Mouse (Mus musculus) layer of hippocampus, adult 18-20 months (tissue): ENCODE results near the gene Cnnm4. TPM values are rescaled to one million over a fixed set of nuclear protein-coding genes. Genes with fewer than 3 reads are reported as not detected.

Source experiments
- microRNA-seq, 2 experiments: library from miRNA; unstranded; fragments of <30 nt; microRNA quantifications; one replicate each; pipeline ENCODE4 v1.2.0; 2021
- total RNA-seq, 2 experiments: library from RNA; stranded (reverse); gene quantifications; 2 replicates each; pipeline ENCODE4 v1.2.3; 2021

The Cnnm4 gene
- total RNA-seq, 2 experiments from 2014 or later: 15.6 to 16.6 TPM

Small RNAs within 50 kb of the gene (microRNA-seq; reads per million reads assigned to microRNA genes)
- 0 reads per million in 2 experiments for gene Gm47280

Other genes starting within 250 kb of the Cnnm4 start
- 10 to 100 TPM; 33.6 to 39.2 TPM for gene Uggt1, start 226.9 kb upstream of the Cnnm4 start, total RNA-seq
- gene Neurl3, start 196.9 kb upstream of the Cnnm4 start, total RNA-seq: under 1 TPM; 0.53 to 0.77 TPM
- 10 to 100 TPM; 15.2 to 16.4 TPM for gene Arid5a, start 163.9 kb upstream of the Cnnm4 start, total RNA-seq
- gene Kansl3, start 102.4 kb upstream of the Cnnm4 start, total RNA-seq: 10 to 100 TPM; 71.2 to 76.0 TPM
- gene Fer1l5, start 99.3 kb upstream of the Cnnm4 start, total RNA-seq: not detected
- gene Lman2l, start 26.3 kb upstream of the Cnnm4 start, total RNA-seq: 10 to 100 TPM; 72.1 to 77.4 TPM
- 10 to 100 TPM; 40.8 to 41.3 TPM for gene Cnnm3, start 40.2 kb downstream of the Cnnm4 start, total RNA-seq
- 1 to 10 TPM; 5.1 to 6.8 TPM for gene Ankrd23, start 65.3 kb downstream of the Cnnm4 start, total RNA-seq
- gene Gm42417, start 67.8 kb downstream of the Cnnm4 start, total RNA-seq: not detected
- 10 to 100 TPM; 11.1 TPM for gene Ankrd39, start 75.8 kb downstream of the Cnnm4 start, total RNA-seq
- 10 to 100 TPM in 1 of 2 experiments, 1 to 10 TPM in 1; 9.7 to 10.6 TPM for gene Sema4c, start 86.7 kb downstream of the Cnnm4 start, total RNA-seq
- gene Fam178b, start 211.6 kb downstream of the Cnnm4 start, total RNA-seq: not detected
- 100 to 1,000 TPM; 678 to 718 TPM for gene Cox5b, start 219.8 kb downstream of the Cnnm4 start, total RNA-seq
- gene 4933424G06Rik, start 238.5 kb downstream of the Cnnm4 start, total RNA-seq: not detected
- 100 to 1,000 TPM; 258 to 284 TPM for gene Actr1b, start 242.8 kb downstream of the Cnnm4 start, total RNA-seq